Mouse (Mus musculus) G1E (cell line): ENCODE measurements around the gene Eif4a2.

Experiments used
- CTCF ChIP-seq: IDR thresholded peaks from 2 replicates; pipeline ENCODE4 v1.5.1; 2012; ENCODE audit warnings: low read depth, low read length, inconsistent platforms, mixed read lengths
- GATA1 ChIP-seq: IDR thresholded peaks from 2 replicates; pipeline ENCODE4 v1.6.1; 2012; ENCODE audit warnings: borderline replicate concordance, low read length, inconsistent platforms, mixed read lengths
- GATA2 ChIP-seq: IDR thresholded peaks from 2 replicates; pipeline ENCODE4 v1.6.1; 2012; ENCODE audit warnings: low read depth, low read length, inconsistent platforms, borderline replicate concordance
- TAL1 ChIP-seq: conservative IDR thresholded peaks from 2 replicates; pipeline ENCODE4 v1.6.1; 2012; ENCODE audit warnings: low read depth, low read length, inconsistent platforms, mixed read lengths

DNA sequence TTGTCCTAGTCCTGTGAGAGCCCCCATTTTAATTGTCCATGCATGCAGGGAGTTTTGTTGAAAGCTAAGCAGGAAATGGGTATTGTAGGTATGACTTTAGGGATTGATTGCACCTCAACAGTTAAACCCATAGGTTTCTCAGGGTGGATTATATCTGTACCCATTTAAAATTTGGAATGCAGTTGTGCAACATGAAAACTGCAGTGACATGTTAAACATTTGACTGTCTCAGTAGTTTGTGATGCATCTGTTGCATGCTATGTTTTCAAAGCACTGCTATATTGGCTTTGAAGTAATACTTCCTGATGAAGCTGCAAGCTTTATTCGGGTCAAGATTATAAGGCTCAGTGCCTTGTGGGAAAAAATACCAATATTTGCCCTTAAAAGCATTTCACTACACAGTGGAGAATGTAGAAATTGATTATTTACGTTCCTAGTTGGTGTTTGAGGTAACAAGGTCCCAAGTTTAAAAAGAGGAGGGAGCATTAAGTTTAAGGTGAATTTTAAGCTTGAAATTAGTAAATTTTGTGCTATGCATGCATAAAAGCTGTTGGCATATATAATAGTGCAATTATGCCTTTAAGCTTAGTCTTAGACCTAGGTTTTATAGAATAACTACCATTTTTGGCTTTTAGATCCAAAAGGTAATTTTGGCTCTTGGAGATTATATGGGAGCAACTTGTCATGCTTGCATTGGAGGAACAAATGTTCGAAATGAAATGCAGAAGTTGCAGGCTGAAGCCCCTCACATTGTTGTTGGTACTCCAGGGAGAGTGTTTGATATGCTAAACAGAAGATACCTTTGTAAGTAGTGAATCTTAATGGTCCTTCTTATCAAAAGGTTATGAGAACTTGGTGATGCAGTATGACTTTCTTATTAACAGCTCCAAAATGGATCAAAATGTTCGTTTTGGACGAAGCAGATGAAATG lies 2.4 kb downstream of the Eif4a2 start:
- TF ChIP-seq GATA1 = no peak
- TF ChIP-seq CTCF = no peak
- no peak for TF ChIP-seq TAL1
- no peak for TF ChIP-seq GATA2
